Mouse (Mus musculus): ENCODE measurements around the gene Mrpl41.

Mrpl41 gene

DNA sequence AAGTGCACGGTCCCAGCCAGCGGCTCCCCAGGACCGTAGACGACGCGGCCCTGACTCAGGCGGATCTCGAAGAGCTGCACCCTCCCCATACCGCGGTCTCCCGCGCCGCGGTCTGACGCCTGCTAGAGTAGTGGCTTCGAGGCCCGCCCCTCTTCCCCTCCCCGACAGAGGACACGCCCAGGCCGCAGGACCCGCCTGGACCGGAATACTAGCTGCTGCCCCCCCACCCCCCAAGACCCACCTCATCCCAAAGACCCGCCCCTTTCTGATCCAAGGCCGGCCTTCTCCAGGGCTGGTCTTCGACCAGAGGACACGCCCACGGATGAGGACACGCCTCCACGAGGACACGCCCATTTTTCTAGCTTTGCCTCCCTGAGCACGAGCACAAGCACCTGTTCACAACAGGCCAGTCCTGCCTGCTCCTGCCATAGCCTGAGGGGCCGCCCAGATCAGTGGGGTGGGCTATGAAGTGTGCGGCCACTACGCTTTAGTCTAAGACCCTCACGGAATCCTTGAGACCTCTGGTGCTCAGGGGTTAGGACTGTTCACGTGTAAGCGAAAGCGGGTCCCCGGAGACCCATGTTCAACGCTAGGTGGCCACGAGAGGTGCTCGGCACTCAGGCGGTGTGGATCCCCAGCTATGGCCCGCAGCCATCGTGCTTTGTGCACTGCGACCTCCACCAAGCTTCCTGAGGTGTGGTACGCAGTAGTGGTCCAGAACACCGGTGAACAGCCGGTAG, 39.7 kb downstream of the Mrpl41 start, which contains the start of gene Arrdc1:
Gene Arrdc1 (minus strand): TSS at position 196 of the 740 bp plus-strand sequence.
- DNase-seq (ENCODE audit: low spot score), result peak; percentile 73

DNA sequence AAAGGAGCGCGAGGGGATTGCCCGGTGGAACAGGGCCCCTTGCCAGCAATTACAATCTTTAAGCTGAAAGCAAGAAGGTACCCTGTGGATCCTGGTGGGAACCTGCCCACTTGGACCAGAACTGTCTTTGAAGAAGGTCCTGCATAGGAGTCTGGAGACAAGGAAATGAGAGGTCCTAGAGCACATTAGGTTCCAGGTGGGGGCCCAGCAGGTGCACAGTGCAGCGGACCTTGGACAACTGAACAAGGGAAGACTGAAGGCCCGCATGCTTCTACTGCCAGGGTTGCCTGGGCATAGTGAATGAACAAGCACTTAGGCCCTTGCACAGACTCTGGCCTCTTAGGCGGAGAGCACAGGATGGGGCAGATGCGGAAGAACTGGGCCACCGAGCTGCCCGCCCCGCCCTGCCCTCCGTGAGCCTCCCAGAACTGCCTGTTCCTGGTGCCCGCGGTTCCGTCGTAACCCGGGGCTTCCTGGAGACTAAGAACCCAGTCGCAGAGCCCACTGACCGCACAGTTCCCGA, 40.4 kb downstream of the Mrpl41 start:
- peak; percentile 32 for DNase-seq (ENCODE audit: low spot score)

DNA sequence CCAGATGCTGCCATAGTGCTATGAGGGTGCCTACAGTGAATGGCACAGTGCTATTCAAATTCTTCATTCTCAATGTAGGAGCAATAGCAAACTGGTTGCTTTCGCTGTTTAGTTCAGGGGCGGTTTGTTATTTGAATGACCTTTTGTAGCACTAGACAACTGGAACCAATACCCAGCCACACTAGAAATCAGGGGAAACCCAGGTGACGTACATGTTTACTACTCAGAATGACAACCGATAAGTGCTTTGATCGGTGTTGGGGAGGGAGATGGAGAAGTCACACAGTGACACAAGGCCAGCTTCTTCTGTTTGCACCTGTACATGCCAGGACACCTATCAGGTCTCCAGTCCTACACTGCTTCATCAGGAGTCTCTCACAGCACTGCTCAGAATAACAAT, 45.3 kb downstream of the Mrpl41 start:
- no peak for DNase-seq (ENCODE audit: low spot score)

DNA sequence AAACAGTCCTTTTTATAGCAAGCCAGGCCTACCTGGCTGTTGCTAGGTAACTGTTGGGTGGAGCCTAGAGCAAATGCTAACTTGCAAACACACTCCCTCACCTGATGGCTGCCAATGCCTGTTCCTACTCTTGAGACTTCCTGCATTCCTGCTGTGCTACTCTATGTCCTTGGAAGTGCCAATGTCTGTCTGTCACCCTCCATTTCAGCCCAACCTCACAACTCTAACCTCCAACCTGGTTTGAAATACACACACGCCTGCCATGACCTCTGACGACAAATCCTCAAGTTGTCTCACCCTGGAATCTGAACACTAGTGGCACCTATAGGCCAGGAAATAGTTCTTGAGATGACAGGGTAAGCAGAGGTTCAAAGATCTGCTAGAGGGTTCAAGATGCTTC, 45.8 kb downstream of the Mrpl41 start:
- DNase-seq (ENCODE audit: low spot score), result no peak

DNA sequence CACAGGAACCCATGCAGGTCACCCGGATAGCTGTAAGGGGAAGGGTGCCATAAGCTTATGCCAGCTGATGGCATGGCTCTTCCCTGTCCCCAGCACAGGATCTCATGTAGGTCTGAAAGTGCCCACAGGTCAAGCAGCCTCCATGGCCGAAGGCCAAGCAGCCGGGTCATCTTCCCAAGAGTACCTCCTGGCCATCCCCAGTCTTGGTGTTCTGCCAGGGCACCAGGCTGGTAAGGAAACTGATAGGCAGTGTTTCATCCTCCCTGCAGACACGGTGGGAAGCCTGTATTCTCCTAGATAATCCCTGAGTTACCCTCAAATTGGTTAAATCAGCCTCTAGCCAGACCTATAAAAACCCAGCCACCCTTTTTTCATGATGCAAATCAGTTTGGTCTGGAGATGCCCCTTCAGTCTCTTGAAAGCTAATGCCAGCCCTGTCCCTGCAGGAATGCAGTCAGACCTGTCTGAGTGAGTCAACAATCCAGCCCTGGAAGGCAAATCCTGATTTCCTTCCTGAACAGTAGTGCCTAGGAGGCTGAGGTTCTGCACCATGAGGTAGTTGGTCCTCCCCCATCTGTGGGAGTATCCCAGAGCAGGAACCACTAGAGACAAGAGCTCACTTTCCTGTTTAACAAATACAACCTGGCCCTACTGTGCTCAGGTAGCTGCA, 47.0 kb downstream of the Mrpl41 start:
- peak; percentile 63 for DNase-seq (ENCODE audit: low spot score)

DNA sequence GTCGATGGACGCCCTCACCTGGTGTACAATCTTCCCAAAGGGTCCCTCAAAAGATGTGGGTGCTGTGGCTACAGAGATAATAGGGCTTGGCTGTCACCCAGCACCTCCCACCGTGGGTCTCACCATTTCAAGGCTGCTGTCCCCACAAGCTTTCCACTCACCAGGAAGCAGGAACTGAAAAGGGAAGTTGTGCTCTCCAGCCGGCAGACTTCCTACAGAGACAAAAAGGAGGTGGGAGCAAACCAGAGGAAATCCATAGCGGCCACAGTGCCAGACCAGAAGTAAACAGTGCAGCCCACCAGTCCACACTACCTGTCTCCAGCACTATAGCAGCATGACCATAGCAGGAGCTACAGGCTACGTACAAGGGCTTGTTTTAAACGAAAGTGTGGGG, 47.9 kb downstream of the Mrpl41 start:
- DNase-seq (ENCODE audit: low spot score), result no peak

DNA sequence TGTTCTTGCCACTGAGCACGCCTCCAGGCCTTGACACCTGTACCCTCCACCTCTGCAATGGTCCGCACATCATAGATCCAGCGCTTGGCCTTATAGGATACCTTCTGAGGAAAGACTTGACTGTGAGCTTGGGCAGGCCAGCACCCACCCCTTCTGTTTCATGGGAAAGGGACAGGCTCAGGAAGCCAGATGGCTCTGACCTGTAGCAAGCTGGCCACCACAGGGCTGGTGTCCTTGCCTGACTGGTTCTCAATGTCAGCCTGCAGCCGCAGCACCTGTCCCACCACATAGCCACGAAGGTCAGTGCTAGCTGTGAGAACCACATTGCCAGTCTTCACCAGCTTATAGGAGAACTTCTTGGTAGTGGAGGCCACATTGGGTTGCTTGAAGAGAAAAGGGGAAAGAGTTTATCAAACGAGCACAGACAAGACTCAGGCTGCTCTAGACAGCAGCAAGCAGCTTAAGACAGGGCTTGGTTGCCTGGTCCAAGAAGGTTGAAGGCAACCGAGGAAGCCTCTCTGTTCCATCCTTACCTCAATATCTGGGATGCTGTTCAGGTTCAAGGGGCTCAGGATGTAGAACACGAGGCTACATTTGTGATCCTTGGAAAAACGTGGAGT, 48.4 kb downstream of the Mrpl41 start:
- no peak for DNase-seq (ENCODE audit: low spot score)

DNA sequence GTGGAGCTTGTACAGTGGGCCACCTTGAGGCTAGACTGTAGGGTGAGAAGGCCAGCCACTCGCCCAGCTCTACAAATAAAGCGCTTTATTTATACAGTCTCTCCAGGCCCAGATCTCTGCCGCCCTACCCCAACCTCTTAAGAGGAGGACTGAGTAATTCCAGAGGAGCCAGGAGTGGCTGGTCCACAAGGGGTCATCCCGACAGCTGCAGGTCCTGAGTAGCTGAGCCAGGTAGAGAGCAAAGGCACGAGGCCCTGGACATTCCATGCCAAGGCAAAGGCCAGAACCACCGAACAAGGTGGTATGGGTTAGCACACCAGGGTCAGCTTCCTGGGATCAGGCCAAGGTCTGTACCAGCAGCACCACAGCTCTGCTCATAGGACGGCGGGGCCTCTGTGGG, 49.6 kb downstream of the Mrpl41 start:
- DNase-seq (ENCODE audit: low spot score), result no peak

All from MN1 (cell line).